Mouse (Mus musculus): ENCODE measurements around the gene Nbdy.

Gene Nbdy

DNA sequence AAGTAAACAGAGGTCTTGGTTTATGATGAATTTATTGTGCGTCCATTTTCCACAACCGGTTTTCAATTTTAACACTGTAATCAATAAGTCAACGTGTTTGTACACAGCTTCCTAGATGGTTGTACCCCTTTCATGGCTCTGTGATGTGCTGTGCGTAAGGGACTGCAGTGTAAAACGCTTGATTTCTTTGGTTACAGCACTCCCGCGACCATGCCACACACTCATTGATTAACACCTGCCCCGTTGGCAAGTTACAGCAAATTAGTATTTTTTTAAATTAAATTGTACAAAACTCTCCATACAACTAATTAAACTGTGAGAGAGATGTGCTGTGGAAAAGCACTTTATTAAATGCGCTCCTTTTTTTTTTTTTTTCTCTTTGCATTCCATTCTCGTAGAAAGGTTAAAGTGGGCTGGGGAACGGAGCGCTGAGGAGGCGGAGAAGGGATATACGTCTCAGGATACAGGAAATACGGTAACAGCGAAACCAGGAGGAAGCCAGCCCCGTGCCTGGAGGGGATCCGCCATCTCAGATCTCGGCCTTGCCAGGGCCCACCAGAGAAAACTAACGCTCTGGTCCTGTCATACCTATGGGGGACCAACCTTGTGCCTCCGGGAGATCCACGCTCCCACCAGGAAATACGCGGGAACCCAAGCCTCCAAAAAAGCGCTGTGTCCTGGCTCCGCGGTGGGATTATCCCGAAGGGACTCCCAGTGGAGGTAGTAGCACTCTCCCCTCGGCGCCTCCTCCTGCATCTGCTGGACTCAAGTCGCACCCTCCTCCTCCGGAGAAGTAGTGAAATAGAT is at the start of gene Nbdy:
Gene Nbdy, plus strand, starts transcription at position 481 of the 807 bp plus-strand sequence.
- peak; percentile 62 for DNase-seq (ENCODE audit: low read depth)

DNA sequence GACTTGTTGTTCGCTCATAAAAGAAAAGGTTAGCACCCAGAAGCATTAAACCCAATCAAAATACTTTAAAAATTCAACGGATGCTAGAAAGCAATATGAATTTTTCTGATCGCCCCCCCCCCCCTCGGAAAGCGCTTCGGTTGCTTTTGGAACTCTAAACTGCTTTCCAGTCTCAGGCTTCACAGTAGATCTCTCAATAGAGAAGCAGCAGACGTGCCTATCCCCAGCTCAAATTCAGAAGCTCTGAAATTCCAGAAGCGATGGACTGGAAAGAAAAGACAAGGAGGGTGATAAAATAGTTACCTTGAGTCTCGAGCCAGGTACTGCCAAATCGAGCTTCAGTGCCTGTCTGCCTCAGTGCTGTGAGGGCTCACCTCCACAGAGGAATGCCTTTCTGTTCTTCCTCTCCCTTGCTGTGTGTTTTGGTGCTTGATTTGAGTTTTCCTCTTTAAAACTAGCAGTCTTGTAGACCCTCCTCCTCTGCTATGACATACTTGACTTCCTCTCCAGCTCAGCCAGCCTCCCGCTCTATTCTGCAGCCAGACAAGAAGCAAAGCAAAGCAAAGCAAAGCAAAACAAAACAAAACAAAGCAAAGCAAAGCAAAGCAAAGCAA is 27.5 kb upstream of the Nbdy start, which contains the start of gene Kctd12b:
Gene Kctd12b, minus strand, starts transcription at position 610 of the 614 bp plus-strand sequence.
- peak; percentile 20 for DNase-seq (ENCODE audit: low read depth)

DNA sequence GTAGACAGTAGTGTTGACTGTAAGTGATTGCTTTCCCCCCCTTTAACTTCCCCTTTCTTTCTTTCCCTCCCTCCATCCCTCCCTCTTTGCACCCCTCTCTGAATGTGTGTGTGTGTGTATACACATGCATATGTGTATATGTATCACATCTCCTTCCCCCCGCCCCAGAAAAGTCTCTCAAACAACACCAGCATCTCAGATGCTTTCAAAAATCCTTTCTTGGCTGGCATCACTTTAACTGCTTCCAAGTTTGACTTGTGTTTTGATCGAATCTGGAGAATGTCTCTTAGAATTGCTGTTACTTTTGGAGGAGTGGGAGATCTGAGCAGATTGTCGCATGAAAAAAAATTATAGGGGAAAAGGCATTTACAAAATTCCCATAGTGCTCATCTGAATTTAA is 22.9 kb upstream of the Nbdy start:
- DNase-seq (ENCODE audit: low read depth), result no peak

DNA sequence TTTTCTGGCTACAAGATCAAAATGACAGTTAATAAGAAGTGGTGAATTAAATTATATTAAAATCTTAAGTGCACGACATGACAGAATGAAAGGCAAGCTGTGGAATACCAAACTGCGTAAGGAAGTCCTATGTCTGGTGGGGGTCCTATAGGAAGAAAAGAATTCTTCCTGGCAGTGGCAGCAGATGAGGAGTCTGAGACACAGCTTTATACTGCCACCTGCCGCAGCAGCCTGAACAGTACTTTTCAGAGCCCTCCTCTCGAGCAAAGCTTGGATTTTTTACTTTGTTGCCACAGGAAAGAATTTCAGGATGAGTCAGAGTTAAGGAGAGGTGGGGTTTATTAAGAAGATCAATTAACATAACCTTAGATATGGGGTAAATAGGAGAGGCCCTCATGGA is 15.7 kb upstream of the Nbdy start:
- DNase-seq (ENCODE audit: low read depth), result no peak

DNA sequence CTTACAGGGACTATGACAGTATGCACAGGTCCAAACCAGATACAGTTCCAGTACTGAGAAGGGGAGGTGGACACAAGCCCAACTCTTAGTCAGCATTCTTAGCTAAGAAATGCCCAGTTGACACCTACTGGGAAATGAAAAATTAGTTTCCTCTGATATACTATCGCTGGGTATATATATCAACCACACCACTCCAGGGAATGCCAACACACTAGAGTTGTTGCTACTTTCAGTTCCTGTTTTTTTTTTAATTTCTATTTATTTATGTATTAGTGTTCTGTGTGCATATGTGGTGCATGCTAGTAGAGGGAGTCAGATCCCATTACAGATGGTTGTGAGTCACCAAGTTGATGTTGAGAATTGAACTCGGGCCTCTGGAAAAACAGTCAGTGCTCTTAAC is 6.7 kb upstream of the Nbdy start:
- DNase-seq (ENCODE audit: low read depth), result no peak

GRCm38 (mm10) chrX:153719602-153720001 is 3.8 kb upstream of the Nbdy start:
- peak; percentile 46 for DNase-seq (ENCODE audit: low read depth)

DNA sequence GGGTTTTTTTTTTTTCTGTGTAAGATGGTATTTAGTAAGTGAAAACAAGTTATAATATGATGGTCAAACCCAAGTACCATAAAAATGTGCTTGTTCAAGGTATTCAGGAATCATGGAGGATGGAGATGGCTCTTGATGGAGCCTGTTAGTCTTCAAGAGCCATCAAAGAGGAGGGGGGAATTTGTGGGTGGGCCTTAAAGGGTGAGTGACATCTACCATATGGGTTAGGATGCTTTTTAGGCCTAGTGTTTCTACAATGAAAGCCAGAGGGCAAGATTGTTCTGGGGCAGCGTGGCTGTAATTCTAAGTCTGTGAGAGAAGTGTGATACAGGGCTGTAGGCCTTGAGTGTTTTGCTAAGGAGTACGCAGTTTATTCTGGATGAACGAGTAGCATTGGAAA is 1.0 kb downstream of the Nbdy start:
- DNase-seq (ENCODE audit: low read depth), result no peak

DNA sequence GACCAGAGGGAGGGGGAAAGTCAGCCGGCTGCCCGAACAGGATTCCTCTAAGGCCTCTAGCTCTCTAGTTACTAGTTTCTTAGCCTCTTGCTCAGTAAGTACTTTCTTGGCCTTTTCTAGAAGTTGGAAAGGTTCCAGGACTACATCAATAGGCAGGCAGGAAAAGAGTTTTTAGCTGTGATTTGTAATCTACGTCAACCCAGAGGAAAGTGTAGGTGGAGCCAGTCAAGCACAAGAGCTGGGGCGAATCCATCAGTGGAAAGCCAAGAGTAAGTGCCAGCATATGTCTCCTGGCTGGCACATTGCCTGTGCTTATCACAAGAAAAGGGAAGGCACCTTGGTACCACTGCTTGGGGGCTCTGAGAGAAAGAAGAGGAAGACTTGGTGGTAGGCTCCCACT is 12.3 kb downstream of the Nbdy start:
- no peak for DNase-seq (ENCODE audit: low read depth)

GRCm38 (mm10) chrX:153742493-153742892 is 19.1 kb downstream of the Nbdy start:
- no peak for DNase-seq (ENCODE audit: low read depth)

GRCm38 (mm10) chrX:153749230-153749629 is 25.8 kb downstream of the Nbdy start:
- peak; percentile 10 for DNase-seq (ENCODE audit: low read depth)

Measured in induced T-regulatory cell, adult 2 months (primary cell).